11 mouse cellular contexts compared by ENCODE assay signal in the genomic region with DNA sequence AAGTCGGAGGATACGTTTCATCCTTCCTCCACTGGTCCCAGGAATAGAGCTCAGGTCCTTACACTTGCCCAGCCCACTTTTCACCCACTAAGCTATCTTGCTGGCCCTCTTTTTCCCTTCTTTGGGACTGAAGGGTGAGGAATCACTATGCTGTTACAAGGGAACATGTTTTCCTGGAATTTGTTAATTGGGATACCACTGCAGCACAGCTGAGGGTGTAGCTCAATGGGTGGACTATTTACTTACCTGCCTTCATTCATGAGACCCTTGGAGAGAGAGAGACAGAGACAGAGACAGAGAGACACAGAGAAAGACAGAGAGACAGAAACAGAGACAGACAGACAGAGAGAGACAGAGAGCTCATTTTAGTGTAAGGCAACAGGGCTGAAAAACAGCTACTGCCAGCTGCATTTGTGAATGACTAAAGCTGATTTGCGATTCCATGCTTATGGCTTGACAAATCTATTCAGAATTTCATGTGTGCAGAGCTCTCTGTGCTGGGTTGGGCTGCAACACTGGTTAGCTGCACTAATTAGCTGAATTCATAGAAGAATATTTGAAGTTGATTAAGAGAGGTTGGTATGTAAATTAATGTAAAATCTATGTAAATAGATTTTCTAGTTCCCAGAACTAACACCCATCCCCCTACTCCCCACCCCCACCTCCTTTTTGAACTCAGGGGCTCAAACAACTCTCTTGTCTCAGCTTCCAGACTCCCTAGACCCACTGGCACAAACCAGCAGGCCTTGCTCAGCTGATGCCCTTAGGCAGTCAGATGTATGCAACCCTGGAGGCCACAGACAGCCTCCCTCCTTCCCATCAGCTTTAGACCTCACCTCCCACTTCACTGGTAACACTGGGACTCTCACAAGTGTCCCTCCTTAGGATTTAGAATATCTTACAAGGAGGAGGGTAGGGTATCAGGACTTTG. TPM values are rescaled to one million over a fixed set of nuclear protein-coding genes. Genes with fewer than 3 reads are reported as not detected.
DNase-seq lines count a peak whose midpoint lies in the region; ATAC-seq and TF ChIP-seq lines count a peak whose summit lies in the region.
"Had no signal": no experiment of that assay in that cellular context is flagged by ENCODE, and none has a peak within 500 bp of the region (broad histone marks: within the 10 kb centered on the region; RNA-seq: fewer than 3 reads in every experiment).

No protein-coding gene starts in this region.

- H3K27me3 ChIP-seq in neural tube, embryonic 11.5 days (ENCODE audit: control insufficient read depth, insufficient read depth, low read length) = no peaks in the 10 kb centered on the region
- H3K27me3 ChIP-seq in forebrain, embryonic 14.5 days (replicated peaks; ENCODE audit: control insufficient read depth, insufficient read depth, low read length) = no peaks in the 10 kb centered on the region
- no peaks in the 10 kb centered on the region for H3K27me3 ChIP-seq in liver, embryonic 16.5 days (ENCODE audit: control insufficient read depth, insufficient read depth, low read depth, low read length)
- H3K27me3 ChIP-seq in lung, postnatal 0 days (replicated peaks; ENCODE audit: insufficient read depth, low read length) = no peaks in the 10 kb centered on the region
- H3K27me3 ChIP-seq: CH12.LX had no signal

- no peak overlapping the region for H3K9ac ChIP-seq in neural tube, embryonic 11.5 days (ENCODE audit: low read length)
- no peak overlapping the region for H3K9ac ChIP-seq in forebrain, embryonic 14.5 days (ENCODE audit: low read length)
- no peak overlapping the region for H3K9ac ChIP-seq in liver, embryonic 16.5 days (ENCODE audit: low read depth, low read length)
- H3K9ac ChIP-seq in lung, postnatal 0 days (replicated peaks; ENCODE audit: low read depth) = no peak overlapping the region
- H3K9ac ChIP-seq: lung, embryonic 14.5 days had no signal

- H3K4me3 ChIP-seq in neural tube, embryonic 11.5 days (ENCODE audit: low read depth, low read length) = no peak overlapping the region
- H3K4me3 ChIP-seq in forebrain, embryonic 14.5 days (ENCODE audit: low read depth, low read length) = no peak overlapping the region
- H3K4me3 ChIP-seq in liver, embryonic 16.5 days (ENCODE audit: low read depth, low read length) = no peak overlapping the region
- H3K4me3 ChIP-seq in lung, postnatal 0 days (ENCODE audit: low read depth, low read length) = no peak overlapping the region

- 86% methylated on average over 3 of the region's 3 CpGs for WGBS in neural tube, embryonic 11.5 days
- WGBS in forebrain, embryonic 14.5 days = 66% methylated on average over 3 of the region's 3 CpGs
- 79% methylated on average over 3 of the region's 3 CpGs for WGBS in liver, embryonic 16.5 days (ENCODE audit: insufficient replicate concordance)
- WGBS in lung, postnatal 0 days = 81% methylated on average over 3 of the region's 3 CpGs

- no peaks in the 10 kb centered on the region for H3K36me3 ChIP-seq in neural tube, embryonic 11.5 days (ENCODE audit: control insufficient read depth, insufficient read depth, low read length)
- no peaks in the 10 kb centered on the region for H3K36me3 ChIP-seq in forebrain, embryonic 14.5 days (ENCODE audit: control insufficient read depth, insufficient read depth, low read length)
- H3K36me3 ChIP-seq in liver, embryonic 16.5 days (ENCODE audit: control insufficient read depth, insufficient read depth) = no peaks in the 10 kb centered on the region
- H3K36me3 ChIP-seq in lung, postnatal 0 days (ENCODE audit: insufficient read depth, low read length) = no peaks in the 10 kb centered on the region

- ATAC-seq in neural tube, embryonic 11.5 days (ENCODE audit: insufficient read depth, low FRiP score, low TSS enrichment) = peak; percentile 58; the same call in 1 of the 2 replicates
- ATAC-seq in forebrain, embryonic 14.5 days = peak; percentile 96
- no peak for ATAC-seq in liver, embryonic 16.5 days (ENCODE audit: low read depth)
- no peak for ATAC-seq in lung, postnatal 0 days

- no peak for DNase-seq in neural tube, embryonic 11.5 days (ENCODE audit: low spot score)
- DNase-seq in neural tube, embryonic 10.5 days (ENCODE audit: extremely low spot score, low spot score) = no peak
- DNase-seq in forebrain, embryonic 14.5 days (ENCODE audit: low spot score) = peak; percentile 87
- DNase-seq in lung, postnatal 0 days (ENCODE audit: low spot score) = no peak
- DNase-seq in thymus, postnatal 0 days (ENCODE audit: low spot score) = no peak
- no peak for DNase-seq in layer of hippocampus, adult 9-11 months
- DNase-seq: kidney, postnatal 14 days; lung, embryonic 14.5 days; retina, postnatal 1 day had no signal

- no peak for TF ChIP-seq EP300 in lung, postnatal 0 days (IDR thresholded peaks at IDR 0.05)

- no peak overlapping the region for H3K4me2 ChIP-seq in neural tube, embryonic 11.5 days (ENCODE audit: low read depth)
- H3K4me2 ChIP-seq in forebrain, embryonic 14.5 days (ENCODE audit: low read length) = no peak overlapping the region
- no peak overlapping the region; the same call in 1 of the 2 replicates for H3K4me2 ChIP-seq in liver, embryonic 16.5 days (ENCODE audit: low read depth, low read length)
- H3K4me2 ChIP-seq in lung, postnatal 0 days (replicated peaks; ENCODE audit: low read depth, low read length) = no peak overlapping the region
- H3K4me2 ChIP-seq: lung, embryonic 14.5 days had no signal

- peaks cover 3% of the 10 kb centered on the region; the same call in 1 of the 2 replicates for H3K4me1 ChIP-seq in neural tube, embryonic 11.5 days (ENCODE audit: control insufficient read depth, insufficient read depth, low read length)
- H3K4me1 ChIP-seq in forebrain, embryonic 14.5 days (ENCODE audit: control insufficient read depth, insufficient read depth, low read length) = peaks cover 3% of the 10 kb centered on the region; the same call in 1 of the 2 replicates
- peaks cover 29% of the 10 kb centered on the region for H3K4me1 ChIP-seq in liver, embryonic 16.5 days (ENCODE audit: control insufficient read depth, low read depth, low read length)
- no peaks in the 10 kb centered on the region for H3K4me1 ChIP-seq in lung, postnatal 0 days (ENCODE audit: insufficient read depth, low read depth, low read length)

- no peaks in the 10 kb centered on the region for H3K9me3 ChIP-seq in neural tube, embryonic 11.5 days (ENCODE audit: control insufficient read depth, low read length)
- no peaks in the 10 kb centered on the region for H3K9me3 ChIP-seq in forebrain, embryonic 14.5 days (replicated peaks; ENCODE audit: control insufficient read depth, low read length)
- H3K9me3 ChIP-seq in liver, embryonic 16.5 days (replicated peaks; ENCODE audit: control insufficient read depth, low read length) = no peaks in the 10 kb centered on the region
- H3K9me3 ChIP-seq in lung, postnatal 0 days (ENCODE audit: low read length) = no peaks in the 10 kb centered on the region

- TF ChIP-seq CTCF in lung, postnatal 0 days (IDR thresholded peaks at IDR 0.05) = no peak

- H3K27ac ChIP-seq in neural tube, embryonic 11.5 days (ENCODE audit: low read depth, low read length) = no peak overlapping the region
- H3K27ac ChIP-seq in forebrain, embryonic 14.5 days (ENCODE audit: low read depth, low read length) = peak overlapping the region; percentile 73
- H3K27ac ChIP-seq in liver, embryonic 16.5 days (ENCODE audit: low read length) = peak overlapping the region; percentile 79
- H3K27ac ChIP-seq in lung, postnatal 0 days (ENCODE audit: low read length) = no peak overlapping the region

RNA-seq across cellular contexts. Expression of a gene that starts 48.1 kb away (rescaled TPM):
- 98.7 and 100.0 TPM in 2 replicates for polyA plus RNA-seq in neural tube, embryonic 11.5 days (2014; fragmentation: Nextera tagmentation; extraction: Ambion mirVana)
- 64.6 and 74.8 TPM in 2 replicates for polyA plus RNA-seq in forebrain, embryonic 14.5 days (2014; fragmentation: Nextera tagmentation; extraction: Ambion mirVana)
- 29.1 and 34.4 TPM in 2 replicates for polyA plus RNA-seq in liver, embryonic 16.5 days (2015; fragmentation: Nextera tagmentation; extraction: Ambion mirVana)
- polyA plus RNA-seq in lung, postnatal 0 days (2015; fragmentation: Nextera tagmentation; extraction: Ambion mirVana) = 61.9 and 63.5 TPM in 2 replicates
- 102 and 108 TPM in 2 replicates for polyA plus RNA-seq in thymus, postnatal 0 days (2015; fragmentation: Nextera tagmentation; extraction: Ambion mirVana)

Comparison
In these comparisons a context has a peak if more than half of its experiments do, and no peak if none do; other contexts are left out.
1. ATAC-seq: peak in neural tube, embryonic 11.5 days (single experiment) and forebrain, embryonic 14.5 days (single experiment); none in liver, embryonic 16.5 days (single experiment) and lung, postnatal 0 days (single experiment).
2. H3K27ac ChIP-seq: peak in forebrain, embryonic 14.5 days (single experiment) and liver, embryonic 16.5 days (single experiment); none in neural tube, embryonic 11.5 days (single experiment) and lung, postnatal 0 days (single experiment).